Mouse (Mus musculus): Measurements from ENCODE around the gene Wdr72. TPM values are rescaled to one million over a fixed set of nuclear protein-coding genes. Genes with fewer than 3 reads are reported as not detected.

Wdr72 gene
- polyA plus RNA-seq (2017; shearing (Covaris generic)): not detected

GRCm38 (mm10) chr9:74109761-74110460 lies at the start of gene Wdr72:
Gene Wdr72 (plus strand): TSS chr9:74110356.
- ATAC-seq: no peak

- no peak for ATAC-seq
Observed at GRCm38 (mm10) chr9:74066278-74066677, 43.9 kb upstream of the Wdr72 start.

GRCm38 (mm10) chr9:74066766-74067165 lies 43.4 kb upstream of the Wdr72 start:
- no peak for ATAC-seq

- no peak for ATAC-seq
Observed at GRCm38 (mm10) chr9:74075958-74076357, 34.2 kb upstream of the Wdr72 start.

GRCm38 (mm10) chr9:74078458-74078857 lies 31.7 kb upstream of the Wdr72 start:
- ATAC-seq: no peak

- no peak for ATAC-seq
Observed at GRCm38 (mm10) chr9:74080241-74080640, 29.9 kb upstream of the Wdr72 start.

- ATAC-seq: no peak
Observed at GRCm38 (mm10) chr9:74101591-74101990, 8.6 kb upstream of the Wdr72 start.

- no peak for ATAC-seq
Observed at GRCm38 (mm10) chr9:74102615-74103014, 7.5 kb upstream of the Wdr72 start.

GRCm38 (mm10) chr9:74110461-74110816 lies 283 bp downstream of the Wdr72 start:
- ATAC-seq: no peak

GRCm38 (mm10) chr9:74112526-74112925 lies 2.4 kb downstream of the Wdr72 start:
- ATAC-seq: no peak

GRCm38 (mm10) chr9:74126222-74126621 lies 16.1 kb downstream of the Wdr72 start:
- no peak for ATAC-seq

- ATAC-seq: no peak
Observed at GRCm38 (mm10) chr9:74134010-74134409, 23.9 kb downstream of the Wdr72 start.

- ATAC-seq: peak; percentile 34
Observed at GRCm38 (mm10) chr9:74141864-74142263, 31.7 kb downstream of the Wdr72 start.

- no peak for ATAC-seq
Observed at GRCm38 (mm10) chr9:74142705-74143104, 32.5 kb downstream of the Wdr72 start.

GRCm38 (mm10) chr9:74145203-74145602 lies 35.0 kb downstream of the Wdr72 start:
- no peak for ATAC-seq

- ATAC-seq: no peak
Observed at GRCm38 (mm10) chr9:74148306-74148705, 38.1 kb downstream of the Wdr72 start.

- no peak for ATAC-seq
Observed at GRCm38 (mm10) chr9:74160361-74160933, 50.3 kb downstream of the Wdr72 start.

- no peak for ATAC-seq
Observed at GRCm38 (mm10) chr9:74165697-74166096, 55.5 kb downstream of the Wdr72 start.

- ATAC-seq: no peak
Observed at GRCm38 (mm10) chr9:74169904-74170303, 59.7 kb downstream of the Wdr72 start.

- ATAC-seq: no peak
Observed at GRCm38 (mm10) chr9:74186748-74187400, 76.7 kb downstream of the Wdr72 start.

- no peak for ATAC-seq
Observed at GRCm38 (mm10) chr9:74187401-74188029, 77.4 kb downstream of the Wdr72 start.

GRCm38 (mm10) chr9:74194898-74195297 lies 84.7 kb downstream of the Wdr72 start:
- ATAC-seq: no peak

- ATAC-seq: no peak
Observed at GRCm38 (mm10) chr9:74228272-74228671, 118.1 kb downstream of the Wdr72 start.

GRCm38 (mm10) chr9:74241292-74241691 lies 131.1 kb downstream of the Wdr72 start:
- ATAC-seq: no peak

Measured in CD4-positive, CD25-positive, alpha-beta regulatory T cell, adult 4 months (primary cell).